Mouse (Mus musculus) CH12.LX (cell line): ENCODE results near the gene Vps37c.

Source experiments
- CTCF ChIP-seq, 2 experiments: IDR thresholded peaks in 1 of 2; conservative IDR thresholded peaks in 1 of 2; 2 replicates each; pipeline ENCODE4 v1.5.1; 2011 to 2012; ENCODE audit warnings: low read depth in 2 of 2, low read length in 2 of 2, improper control_type of control experiment in 1 of 2, inconsistent platforms in 1 of 2, mild to moderate bottlenecking in 1 of 2, moderate library complexity in 1 of 2
- KAT2A ChIP-seq: IDR thresholded peaks from 2 replicates; pipeline ENCODE4 v1.6.1; 2012; ENCODE audit warnings: low read length, improper control_type of control experiment, inconsistent platforms; ENCODE audit not compliant: insufficient replicate concordance
- MAFK ChIP-seq: IDR thresholded peaks from 2 replicates; pipeline ENCODE4 v1.6.1; 2011; ENCODE audit warnings: low read length, improper control_type of control experiment; ENCODE audit not compliant: insufficient replicate concordance
- UBTF ChIP-seq: IDR thresholded peaks from 2 replicates; pipeline ENCODE4 v1.6.1; 2012; ENCODE audit warnings: low read depth, mild to moderate bottlenecking, inconsistent platforms, low read length, improper control_type of control experiment, moderate library complexity
- USF2 ChIP-seq: conservative IDR thresholded peaks from 2 replicates; pipeline ENCODE4 v1.6.1; 2011; ENCODE audit warnings: low read depth, low read length, improper control_type of control experiment

DNA sequence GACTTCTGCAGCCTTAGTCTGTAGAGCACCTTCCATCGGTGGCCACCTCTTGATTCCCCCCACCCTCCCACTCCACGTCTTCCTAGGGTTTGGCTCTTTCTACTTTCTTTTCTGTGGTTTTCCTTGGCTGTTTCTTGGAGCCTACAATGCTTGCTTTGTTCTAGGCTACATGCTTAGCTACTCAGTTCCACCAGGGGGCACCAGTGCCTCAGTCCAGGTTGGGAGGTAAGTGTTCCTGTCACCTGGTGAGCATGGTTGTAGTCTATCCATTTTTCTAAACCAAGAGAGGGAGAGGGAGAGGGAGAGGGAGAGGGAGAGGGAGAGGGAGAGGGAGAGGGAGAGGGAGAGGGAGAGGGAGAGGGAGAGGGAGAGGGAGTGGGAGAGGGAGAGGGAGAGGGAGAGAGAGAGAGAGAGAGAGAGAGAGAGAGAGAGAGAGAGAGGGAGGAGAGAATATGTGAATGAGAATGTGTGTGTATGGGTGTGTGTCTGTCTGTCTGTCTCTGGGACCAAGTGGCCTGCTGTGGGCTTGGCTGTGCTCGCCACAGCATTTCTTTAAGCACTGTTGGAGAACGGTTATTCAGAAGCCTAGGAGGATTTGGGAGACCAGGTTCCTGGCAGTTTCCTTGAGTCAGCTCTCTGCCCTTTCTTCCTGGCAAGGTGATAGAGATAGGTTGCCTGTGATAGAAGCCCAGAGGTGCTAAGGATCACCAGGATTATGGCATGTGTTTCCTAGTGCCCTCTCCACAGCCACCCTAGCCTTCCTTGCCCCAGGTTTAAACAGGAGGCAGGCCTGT, 26.3 kb downstream of the Vps37c start:
- TF ChIP-seq CTCF (conservative IDR thresholded peaks at IDR 0.05 in 1 of 2, IDR thresholded peaks at IDR 0.05 in 1 of 2; ENCODE audit: low read depth in 2 of 2, low read length in 2 of 2) (peak; percentile 41 to 94; a peak in 3 of 4 replicates), USF2 (no peak), MAFK (no peak), KAT2A (no peak), UBTF (no peak)
